Mouse (Mus musculus): Measurements from ENCODE around the gene Klhdc1. TPM values are rescaled to one million over a fixed set of nuclear protein-coding genes. Genes with fewer than 3 reads are reported as not detected.

Klhdc1 gene
- total and polyA plus RNA-seq, 3 experiments: 0.23 to 1.1 TPM; not detected in 1

DNA sequence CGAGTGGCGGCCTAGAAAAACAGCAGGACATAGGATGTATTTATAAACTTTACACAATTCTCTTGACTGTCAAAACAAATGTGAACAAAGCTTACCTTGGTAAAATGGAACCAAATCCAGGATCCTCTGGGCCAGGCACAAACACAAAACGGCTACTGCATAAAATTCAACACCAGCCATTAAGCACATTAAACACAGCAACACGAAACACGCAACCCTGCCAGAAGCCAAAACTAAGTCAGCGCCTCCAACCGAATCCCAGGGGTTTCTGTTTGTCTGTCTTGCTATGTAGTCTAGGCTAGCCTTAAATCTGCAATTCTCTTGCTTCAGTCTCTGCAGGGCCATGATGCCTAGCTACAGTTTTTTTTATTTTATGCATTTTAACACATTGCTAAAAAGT is 33.0 kb upstream of the Klhdc1 start:
- TF ChIP-seq POLR2AphosphoS2 (IDR thresholded peaks at IDR 0.05; ENCODE audit: low read length): no peak
- no peak for TF ChIP-seq SMC3 (IDR thresholded peaks at IDR 0.05; ENCODE audit: low read depth, low read length)
- no peak for TF ChIP-seq E2F4 (IDR thresholded peaks at IDR 0.05; ENCODE audit: borderline replicate concordance, low read depth, low read length)
- TF ChIP-seq RCOR1 (IDR thresholded peaks at IDR 0.05; ENCODE audit: low read depth, low read length): no peak
- no peak for TF ChIP-seq BHLHE40 (IDR thresholded peaks at IDR 0.05; ENCODE audit: borderline replicate concordance, low read depth, low read length)
- no peak for TF ChIP-seq POLR2A (IDR thresholded peaks at IDR 0.05; ENCODE audit: control insufficient read depth in 1 of 2, insufficient read depth in 1 of 2, low read depth in 1 of 2, low read length in 2 of 2, poor library complexity in 1 of 2)
- TF ChIP-seq GABPA (IDR thresholded peaks at IDR 0.05; ENCODE audit: low read depth, low read length): no peak
- no peak for TF ChIP-seq NRF1 (IDR thresholded peaks at IDR 0.05; ENCODE audit: insufficient read depth, low read depth, low read length, poor library complexity, severe bottlenecking)
- no peak for TF ChIP-seq GATA1 (IDR thresholded peaks at IDR 0.05; ENCODE audit: low read depth, low read length)
- no peak for TF ChIP-seq ZC3H11A (IDR thresholded peaks at IDR 0.05; ENCODE audit: low read depth, low read length)
- TF ChIP-seq CHD1 (IDR thresholded peaks at IDR 0.05; ENCODE audit: low read depth, low read length): no peak
- no peak for TF ChIP-seq ETS1 (IDR thresholded peaks at IDR 0.05; ENCODE audit: low read depth, low read length)
- TF ChIP-seq CTCF (IDR thresholded peaks at IDR 0.05 in 2 of 3, conservative IDR thresholded peaks at IDR 0.05 in 1 of 3; ENCODE audit: control insufficient read depth in 1 of 3, insufficient read depth in 1 of 3, low read depth in 2 of 3, low read length in 3 of 3, poor library complexity in 1 of 3, severe bottlenecking in 1 of 3): no peak
- TF ChIP-seq ZNF384 (IDR thresholded peaks at IDR 0.05; ENCODE audit: low read depth, low read length): no peak
- no peak for TF ChIP-seq JUND (IDR thresholded peaks at IDR 0.05; ENCODE audit: low read depth, low read length)
- no peak for TF ChIP-seq USF1 (IDR thresholded peaks at IDR 0.05; ENCODE audit: low read depth, low read length)
- no peak for TF ChIP-seq MAX (IDR thresholded peaks at IDR 0.05; ENCODE audit: low read length)
- no peak for TF ChIP-seq NELFE (IDR thresholded peaks at IDR 0.05; ENCODE audit: low read depth, low read length)
- no peak for TF ChIP-seq USF2 (IDR thresholded peaks at IDR 0.05; ENCODE audit: borderline replicate concordance in 1 of 2, insufficient read depth in 1 of 2, low read depth in 1 of 2, low read length in 2 of 2)
- Histone ChIP-seq H3K36me3 (ENCODE audit: control insufficient read depth in 1 of 2, insufficient read depth in 2 of 2, low read length in 2 of 2) (no peaks in the 10 kb centered on the region; a peak in 1 of 4 replicates), H3K9ac (ENCODE audit: control insufficient read depth, low read depth, low read length, poor library complexity, severe bottlenecking) (no peak overlapping the region), H3K27ac (ENCODE audit: control insufficient read depth, low read depth, low read length) (no peak overlapping the region), H3K4me1 (ENCODE audit: control insufficient read depth in 1 of 2, insufficient read depth in 2 of 2, low read length in 2 of 2) (no peaks in the 10 kb centered on the region), H3K79me2 (ENCODE audit: control insufficient read depth, insufficient read depth, low read length, poor library complexity) (no peaks in the 10 kb centered on the region), H3K27me3 (ENCODE audit: control insufficient read depth in 1 of 2, insufficient read depth in 2 of 2, low read length in 2 of 2) (no peaks in the 10 kb centered on the region), H3K4me3 (ENCODE audit: control insufficient read depth in 1 of 2, insufficient read depth in 1 of 2, low read depth in 2 of 2, low read length in 2 of 2) (no peak overlapping the region), H3K9me3 (replicated peaks; ENCODE audit: insufficient read depth, low read length) (no peaks in the 10 kb centered on the region)
- no peak for DNase-seq (ENCODE audit: low read depth, low spot score)

DNA sequence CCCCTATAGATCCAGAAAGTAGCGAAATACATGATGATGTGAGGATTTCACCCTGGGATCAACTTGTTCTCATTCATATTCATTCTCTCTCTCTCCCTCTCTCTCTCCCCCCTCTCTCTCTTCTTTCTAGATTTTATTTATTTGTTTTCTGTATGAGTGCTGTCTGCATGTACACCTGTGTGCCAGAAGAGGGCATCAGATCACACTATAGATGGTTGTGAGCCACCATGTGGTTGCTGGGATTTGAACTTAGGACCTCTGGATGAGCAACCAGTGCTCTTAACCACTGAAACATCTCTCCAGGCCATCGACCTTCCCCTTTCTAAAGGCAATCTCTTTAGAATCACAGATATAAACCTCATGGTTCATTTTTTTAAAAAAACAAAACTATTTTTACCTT is 32.5 kb upstream of the Klhdc1 start:
- Histone ChIP-seq H3K4me3 (ENCODE audit: control insufficient read depth in 1 of 2, insufficient read depth in 1 of 2, low read depth in 2 of 2, low read length in 2 of 2) (no peak overlapping the region), H3K36me3 (ENCODE audit: control insufficient read depth in 1 of 2, insufficient read depth in 2 of 2, low read length in 2 of 2) (no peaks in the 10 kb centered on the region; a peak in 1 of 4 replicates), H3K79me2 (ENCODE audit: control insufficient read depth, insufficient read depth, low read length, poor library complexity) (no peaks in the 10 kb centered on the region), H3K27ac (ENCODE audit: control insufficient read depth, low read depth, low read length) (no peak overlapping the region), H3K4me1 (ENCODE audit: control insufficient read depth in 1 of 2, insufficient read depth in 2 of 2, low read length in 2 of 2) (no peaks in the 10 kb centered on the region), H3K9me3 (replicated peaks; ENCODE audit: insufficient read depth, low read length) (no peaks in the 10 kb centered on the region), H3K27me3 (ENCODE audit: control insufficient read depth in 1 of 2, insufficient read depth in 2 of 2, low read length in 2 of 2) (no peaks in the 10 kb centered on the region), H3K9ac (ENCODE audit: control insufficient read depth, low read depth, low read length, poor library complexity, severe bottlenecking) (no peak overlapping the region)
- no peak for TF ChIP-seq POLR2AphosphoS2 (IDR thresholded peaks at IDR 0.05; ENCODE audit: low read length)
- no peak for TF ChIP-seq GABPA (IDR thresholded peaks at IDR 0.05; ENCODE audit: low read depth, low read length)
- TF ChIP-seq SMC3 (IDR thresholded peaks at IDR 0.05; ENCODE audit: low read depth, low read length): peak; percentile 45
- TF ChIP-seq USF1 (IDR thresholded peaks at IDR 0.05; ENCODE audit: low read depth, low read length): no peak
- TF ChIP-seq MAFK (IDR thresholded peaks at IDR 0.05; ENCODE audit: borderline replicate concordance, low read depth, low read length): no peak
- TF ChIP-seq SIN3A (IDR thresholded peaks at IDR 0.05; ENCODE audit: low read length): no peak
- peak; percentile 35 for TF ChIP-seq RAD21 (IDR thresholded peaks at IDR 0.05; ENCODE audit: low read depth, low read length)
- peak; percentile 19 to 59 (median 40); a peak in 5 of 6 replicates for TF ChIP-seq CTCF (IDR thresholded peaks at IDR 0.05 in 2 of 3, conservative IDR thresholded peaks at IDR 0.05 in 1 of 3; ENCODE audit: control insufficient read depth in 1 of 3, insufficient read depth in 1 of 3, low read depth in 2 of 3, low read length in 3 of 3, poor library complexity in 1 of 3, severe bottlenecking in 1 of 3)
- no peak for TF ChIP-seq CHD2 (IDR thresholded peaks at IDR 0.05; ENCODE audit: low read length)
- TF ChIP-seq MAX (IDR thresholded peaks at IDR 0.05; ENCODE audit: low read length): no peak
- TF ChIP-seq POLR2AphosphoS5 (IDR thresholded peaks at IDR 0.05; ENCODE audit: borderline replicate concordance, low read depth, low read length): no peak
- no peak for TF ChIP-seq EP300 (IDR thresholded peaks at IDR 0.05; ENCODE audit: low read depth in 1 of 2, low read length in 2 of 2)
- peak; percentile 54 for DNase-seq (ENCODE audit: low read depth, low spot score)

Measured in MEL (cell line).